Mouse (Mus musculus) liver, adult (tissue): ENCODE data around the gene Tctex1d2.

Source experiments
- GATA4 ChIP-seq: IDR thresholded peaks from 2 replicates; pipeline ENCODE4 v1.6.1; 2014; ENCODE audit warnings: mild to moderate bottlenecking, low read length; ENCODE audit not compliant: insufficient replicate concordance

The Tctex1d2 gene

DNA sequence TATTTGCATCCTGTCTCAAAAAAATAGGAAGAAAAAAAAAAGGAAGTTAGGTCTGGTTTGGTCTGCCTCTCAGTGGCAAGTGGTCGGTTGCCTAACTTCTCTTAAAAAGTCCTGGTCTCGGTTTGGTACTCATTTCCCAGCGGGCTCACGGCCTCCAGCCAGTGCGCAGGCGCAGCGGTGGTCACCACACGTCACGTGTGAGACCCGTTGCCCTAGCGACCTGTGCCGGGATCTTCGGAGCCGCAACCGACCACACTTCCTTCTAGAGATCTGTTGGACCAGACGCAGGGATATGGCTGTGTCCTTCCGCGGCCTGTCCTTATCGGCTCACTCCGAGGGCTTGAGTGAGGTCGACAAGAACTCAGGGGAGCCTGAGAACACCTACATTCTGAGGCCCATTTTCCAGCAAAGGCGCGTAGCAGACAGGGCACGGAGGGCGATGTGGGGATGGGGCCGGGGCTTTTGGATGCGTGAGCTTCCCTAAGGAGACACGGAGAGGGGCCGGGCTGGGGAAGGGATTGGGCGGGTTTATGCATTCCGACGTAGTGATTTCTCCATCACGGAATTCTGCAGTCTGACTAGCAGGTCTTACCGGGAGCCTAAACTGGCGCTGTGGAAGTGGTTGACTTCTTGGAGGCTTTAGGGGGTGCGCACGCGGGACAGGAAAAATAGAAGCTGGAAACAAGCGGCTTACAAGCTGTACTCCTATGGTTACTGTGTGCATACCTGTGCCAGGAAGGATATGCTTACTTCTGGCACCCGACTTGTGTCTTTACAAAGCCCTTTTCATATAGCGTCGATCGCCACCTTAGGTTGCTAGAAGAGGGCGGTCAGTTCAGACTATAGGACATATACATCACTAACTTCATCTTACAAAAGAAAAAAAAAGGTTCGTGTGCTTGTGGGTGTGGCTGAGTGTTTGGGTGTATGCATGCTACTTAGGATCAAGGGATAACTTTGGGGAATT is at the start of gene Tctex1d2:
TSS of gene Tctex1d2 (plus strand) at position 186 of the 967 bp plus-strand sequence.
- peak; percentile 70; the same call in 1 of the 2 replicates for TF ChIP-seq GATA4

DNA sequence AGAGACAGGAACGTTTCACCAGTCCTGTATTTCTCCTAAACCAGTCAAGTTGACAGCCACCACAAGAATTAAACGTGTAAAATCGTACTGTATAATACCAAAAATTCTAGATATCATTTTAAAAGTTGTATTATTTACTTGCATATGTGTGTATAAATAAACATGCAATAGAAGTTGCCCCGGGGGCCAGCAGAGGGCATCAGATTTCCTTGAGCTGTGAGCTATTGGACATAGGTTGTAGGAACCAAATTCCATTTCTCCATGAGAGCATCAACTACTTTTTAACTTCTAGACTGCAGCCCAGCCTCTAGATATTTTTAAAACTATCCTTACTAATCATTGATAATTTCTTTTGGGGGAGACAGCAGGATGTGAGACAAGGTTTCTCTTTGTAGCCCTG is 48.2 kb upstream of the Tctex1d2 start:
- TF ChIP-seq GATA4, result no peak

DNA sequence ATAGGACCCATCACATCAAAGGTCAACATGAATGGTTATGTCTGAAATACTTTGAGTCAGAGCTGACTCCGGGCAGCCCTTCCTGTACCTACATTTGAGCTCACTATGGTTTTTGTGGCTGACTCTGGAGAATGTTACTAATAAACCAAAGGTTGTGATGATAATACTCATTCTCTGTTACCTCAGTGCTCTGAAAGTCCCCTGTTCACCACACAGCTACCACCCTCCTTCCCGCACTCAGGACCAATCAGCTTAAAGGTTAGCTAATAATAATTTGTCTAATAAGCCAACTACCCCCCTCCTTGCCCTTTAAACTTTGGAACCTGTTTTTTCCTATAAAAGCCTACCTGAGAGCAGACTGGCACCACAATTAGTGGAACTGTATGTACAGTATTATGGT is 39.9 kb upstream of the Tctex1d2 start:
- TF ChIP-seq GATA4, result no peak

DNA sequence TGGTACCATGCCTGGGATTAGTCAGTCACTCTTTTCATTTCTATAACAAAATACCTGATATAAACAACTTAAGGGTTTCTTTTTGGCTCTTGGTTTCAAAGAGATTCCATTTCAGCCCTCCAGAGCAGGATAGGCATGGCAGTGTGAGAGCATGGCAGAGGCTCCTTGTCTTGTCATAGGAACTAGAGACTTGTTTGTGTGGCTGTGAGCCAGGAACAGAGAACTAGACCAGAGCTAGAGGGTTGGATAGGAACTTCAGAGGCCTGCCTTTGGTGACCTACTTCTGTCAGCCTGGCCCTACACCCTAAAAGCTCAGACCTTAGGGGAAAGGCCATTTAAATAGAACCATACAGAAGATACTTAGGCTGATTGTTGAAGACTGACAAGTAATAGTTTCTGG is 36.6 kb upstream of the Tctex1d2 start:
- no peak for TF ChIP-seq GATA4

DNA sequence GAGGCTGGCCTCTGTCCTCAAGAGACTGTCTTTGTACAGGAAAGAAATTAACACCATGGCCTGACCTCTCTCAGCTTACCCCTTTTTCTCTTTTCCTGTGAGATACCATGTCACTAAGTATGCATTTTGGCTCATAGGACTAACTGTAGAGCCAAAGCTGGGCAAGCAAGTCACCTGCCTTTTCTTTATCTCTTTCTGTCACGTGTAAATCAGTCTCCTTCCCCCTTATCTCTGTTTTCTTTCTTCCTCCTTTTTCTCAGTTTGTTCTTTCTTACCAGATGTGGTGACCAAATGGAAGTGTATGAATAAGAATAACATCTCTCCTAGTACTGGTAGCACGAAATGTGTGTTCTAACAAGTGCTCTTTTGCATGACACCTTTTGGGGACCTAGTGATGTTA is 34.6 kb upstream of the Tctex1d2 start:
- TF ChIP-seq GATA4, result peak; percentile 25; the same call in 1 of the 2 replicates

DNA sequence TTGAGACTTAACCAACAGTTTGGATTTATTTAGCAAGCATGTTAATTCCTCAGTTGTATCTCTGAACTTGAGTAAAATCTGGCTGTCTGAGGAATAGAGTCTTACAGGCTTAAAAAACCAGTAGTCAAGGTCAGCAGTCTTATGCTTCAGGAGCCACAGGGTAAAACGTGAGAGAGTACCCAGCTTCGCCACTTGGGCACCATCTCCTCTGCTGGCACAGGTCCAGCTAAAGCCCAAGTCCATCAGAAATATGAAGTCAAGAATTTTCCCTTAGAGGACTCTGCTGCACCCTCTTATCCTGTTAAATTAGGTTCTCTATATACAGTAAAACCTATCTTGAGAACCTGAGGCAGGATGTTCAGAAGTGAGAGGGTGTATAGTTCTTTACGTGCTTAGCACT is 32.7 kb upstream of the Tctex1d2 start:
- no peak for TF ChIP-seq GATA4

DNA sequence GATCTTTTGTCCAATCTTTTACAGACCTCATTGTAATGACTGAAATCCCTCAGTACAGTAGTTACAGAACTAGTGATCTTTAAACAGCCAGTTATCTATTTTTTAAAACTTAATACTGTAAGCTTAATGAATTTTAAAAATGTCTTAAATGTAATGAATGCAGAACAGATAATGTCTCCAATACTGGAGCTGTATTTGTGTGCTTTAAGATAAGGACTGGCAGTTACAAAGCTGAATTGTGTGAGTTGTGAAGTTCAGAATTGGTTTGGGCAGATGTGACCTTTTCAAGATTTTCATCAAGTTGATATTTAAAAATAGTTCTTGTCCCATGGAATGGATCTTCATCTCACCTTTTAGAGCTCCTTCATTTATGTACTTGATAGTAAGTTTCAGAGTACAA is 30.5 kb upstream of the Tctex1d2 start:
- no peak for TF ChIP-seq GATA4

DNA sequence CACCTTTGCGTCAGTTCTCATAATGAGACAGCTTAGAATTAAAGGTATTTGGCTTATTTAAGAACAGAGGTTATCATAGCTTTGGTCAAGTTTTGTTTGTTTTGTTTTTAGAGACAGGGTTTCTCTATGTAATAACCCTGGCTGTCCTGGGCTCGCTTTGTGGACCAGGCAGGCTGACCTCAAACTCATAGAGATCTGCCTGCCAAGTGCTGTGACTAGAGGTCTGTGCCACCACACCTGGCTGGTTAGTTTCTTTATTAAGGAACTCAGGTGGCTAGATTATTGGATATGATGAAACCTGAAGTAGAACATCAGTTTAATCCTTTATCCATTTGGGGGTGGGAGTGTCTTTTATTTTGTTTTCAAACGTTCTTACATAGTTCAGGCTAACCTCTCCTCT is 29.7 kb upstream of the Tctex1d2 start:
- TF ChIP-seq GATA4, result no peak

DNA sequence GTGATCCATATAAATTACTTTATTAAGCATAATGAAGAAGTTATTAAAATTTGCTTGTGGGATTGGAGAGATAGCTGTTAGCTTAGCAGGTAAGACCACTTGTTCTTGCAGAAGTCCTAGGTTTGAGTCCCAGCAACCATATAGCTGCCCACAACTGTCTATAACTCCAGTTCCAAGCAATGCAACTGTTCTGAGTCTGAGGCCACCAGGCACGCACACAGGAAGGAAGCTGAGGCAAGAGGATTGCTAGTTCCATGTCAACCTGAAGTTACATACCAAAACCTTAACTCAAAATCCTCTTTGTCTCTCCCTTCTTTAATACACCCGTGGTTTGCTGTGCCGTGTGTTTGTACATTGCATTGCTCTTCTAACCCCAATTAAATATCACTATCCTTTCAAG is 28.6 kb upstream of the Tctex1d2 start:
- TF ChIP-seq GATA4, result no peak

DNA sequence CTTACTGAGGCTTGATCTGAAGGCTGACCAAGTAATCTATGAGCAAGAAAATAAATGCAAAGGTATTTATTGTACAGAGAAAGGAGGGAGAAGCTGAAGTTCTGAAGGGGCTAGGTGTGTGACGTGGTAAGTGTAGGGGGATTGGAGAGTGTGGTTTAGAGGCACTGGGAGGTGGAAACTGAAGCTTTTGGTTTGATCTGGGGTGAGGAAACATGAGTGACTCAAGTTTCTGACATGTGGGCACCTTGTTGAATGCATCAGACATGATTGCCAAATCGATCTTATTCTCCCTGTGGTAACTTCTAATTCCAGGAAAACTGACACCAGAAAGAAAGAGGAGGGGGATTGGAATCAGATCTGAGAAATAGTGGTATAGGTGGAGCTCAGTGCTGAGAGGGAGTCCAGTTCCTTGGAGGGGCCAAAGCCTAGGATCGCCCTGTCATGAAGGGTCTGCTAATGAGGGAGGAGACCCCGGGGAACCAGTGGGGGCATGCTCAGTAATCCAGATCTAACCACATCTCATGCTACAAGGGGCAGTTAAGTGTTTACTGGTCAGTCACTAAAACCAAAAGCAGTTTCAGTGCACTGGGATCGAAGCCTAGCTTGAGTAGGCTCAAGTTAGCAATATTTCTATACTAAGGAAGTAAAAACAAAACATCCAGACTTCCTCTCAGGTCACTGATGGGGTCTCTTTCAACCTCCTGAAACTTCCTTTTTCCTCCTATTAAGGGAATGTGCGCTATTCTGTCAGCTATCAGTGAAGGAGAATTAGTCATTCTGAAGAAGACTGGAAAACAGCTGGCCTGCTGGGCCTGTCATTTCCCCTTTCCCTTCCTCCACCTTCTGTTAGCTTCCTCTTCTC is 23.6 kb upstream of the Tctex1d2 start:
- no peak for TF ChIP-seq GATA4

DNA sequence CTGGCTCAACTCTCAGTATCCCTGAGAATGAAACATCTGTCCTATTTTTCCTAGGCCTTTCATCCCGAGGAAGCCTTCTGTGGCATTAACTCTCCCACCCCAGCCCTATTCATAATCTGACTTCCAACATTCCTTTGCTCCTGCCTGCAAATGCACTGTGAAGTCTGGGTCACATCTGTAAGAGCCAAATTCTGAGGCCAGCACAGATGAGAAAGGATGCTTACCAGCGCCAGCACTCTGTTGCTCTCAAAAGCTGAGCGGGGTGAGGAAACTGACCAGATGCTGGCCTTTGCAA is 23.0 kb upstream of the Tctex1d2 start:
- no peak for TF ChIP-seq GATA4

DNA sequence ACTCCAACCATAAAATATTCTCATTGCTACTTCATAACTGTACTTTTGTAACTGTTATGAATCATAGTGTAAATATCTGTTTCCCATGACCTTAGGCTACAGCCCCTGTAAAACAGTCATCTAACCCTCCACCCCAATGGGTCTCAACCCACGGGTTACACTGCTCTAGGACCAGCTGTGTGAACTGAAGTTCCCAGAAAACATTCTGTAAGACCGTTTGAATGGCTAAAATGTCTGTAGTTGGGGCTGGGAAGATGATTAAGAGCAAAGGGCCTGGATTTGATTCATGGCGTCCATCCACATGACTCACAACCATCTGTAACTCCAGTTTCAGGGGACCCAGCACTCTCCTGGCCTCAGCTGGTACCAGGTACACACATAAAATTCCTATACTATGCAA is 21.3 kb upstream of the Tctex1d2 start:
- TF ChIP-seq GATA4, result no peak

DNA sequence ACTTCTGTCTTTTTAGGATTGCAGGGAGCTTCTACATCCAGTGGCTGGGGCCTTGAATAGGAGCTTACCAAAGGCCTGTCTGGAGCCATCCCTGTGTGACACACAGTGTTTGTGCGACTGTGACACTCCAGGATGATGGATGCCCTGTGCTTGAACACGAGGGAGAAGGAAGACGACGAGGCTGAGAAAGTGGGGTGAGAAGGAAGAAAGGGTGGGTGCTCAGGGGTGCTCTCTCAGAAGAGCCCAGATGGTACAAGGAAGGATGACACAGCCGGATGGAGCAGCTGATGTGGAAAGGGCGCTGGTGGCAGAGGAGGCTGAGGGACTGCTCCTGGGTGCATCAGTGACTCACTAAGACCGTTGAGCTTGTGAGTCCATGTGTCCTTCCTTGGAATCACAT is 19.2 kb upstream of the Tctex1d2 start, which contains the start of gene Tm4sf19:
TSS of gene Tm4sf19 (plus strand) at position 240 of the 400 bp plus-strand sequence.
- TF ChIP-seq GATA4, result no peak

DNA sequence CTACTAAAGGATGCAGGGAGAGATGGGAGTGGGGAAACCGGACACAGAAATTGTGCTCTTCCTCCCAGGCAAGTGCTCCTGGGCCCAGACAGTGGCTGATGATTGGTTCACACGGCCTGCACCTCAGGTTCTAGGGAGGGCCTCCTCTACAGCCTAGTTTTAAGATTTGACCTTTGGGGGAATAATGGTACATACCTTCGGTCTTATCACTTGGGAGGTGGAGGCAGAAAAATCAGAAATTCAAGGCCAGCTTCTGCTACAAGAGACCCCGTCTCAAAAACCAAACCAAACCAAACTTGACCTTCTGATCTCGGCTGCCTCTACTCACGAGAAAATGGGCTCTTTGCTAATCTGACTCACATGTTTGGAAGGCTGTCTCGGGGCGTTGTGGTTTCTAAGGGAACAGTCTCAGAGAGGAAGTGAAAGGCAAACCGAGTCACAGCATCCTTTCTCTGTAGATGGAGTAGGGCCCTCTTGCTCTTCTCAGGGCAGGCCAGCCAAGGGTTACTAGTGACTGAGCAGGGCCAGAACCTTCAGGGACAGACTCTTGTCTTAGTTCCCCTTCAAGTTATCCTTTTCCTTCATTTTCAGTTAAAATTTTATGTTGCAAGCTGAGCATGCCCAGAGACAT is 18.1 kb upstream of the Tctex1d2 start:
- TF ChIP-seq GATA4, result no peak

DNA sequence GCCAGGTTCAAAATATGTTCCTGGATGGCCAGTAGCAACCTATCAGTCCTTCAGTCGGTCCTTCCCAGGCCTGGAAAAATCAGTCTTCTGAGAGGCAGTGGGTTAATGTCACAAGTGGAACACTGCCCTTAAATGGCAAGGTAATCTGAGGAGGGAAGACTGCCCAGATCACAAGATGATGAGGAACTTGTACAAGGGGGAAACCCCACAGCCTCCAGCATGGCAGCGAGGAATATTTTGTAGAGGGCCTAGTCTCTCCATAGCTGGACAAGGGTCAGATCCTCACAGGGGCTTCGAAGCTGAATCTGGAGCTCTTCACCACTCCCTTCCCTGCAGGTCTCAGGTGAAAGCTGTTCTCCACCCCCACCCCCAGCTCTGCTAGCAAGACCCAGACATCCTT is 16.7 kb upstream of the Tctex1d2 start:
- no peak for TF ChIP-seq GATA4

DNA sequence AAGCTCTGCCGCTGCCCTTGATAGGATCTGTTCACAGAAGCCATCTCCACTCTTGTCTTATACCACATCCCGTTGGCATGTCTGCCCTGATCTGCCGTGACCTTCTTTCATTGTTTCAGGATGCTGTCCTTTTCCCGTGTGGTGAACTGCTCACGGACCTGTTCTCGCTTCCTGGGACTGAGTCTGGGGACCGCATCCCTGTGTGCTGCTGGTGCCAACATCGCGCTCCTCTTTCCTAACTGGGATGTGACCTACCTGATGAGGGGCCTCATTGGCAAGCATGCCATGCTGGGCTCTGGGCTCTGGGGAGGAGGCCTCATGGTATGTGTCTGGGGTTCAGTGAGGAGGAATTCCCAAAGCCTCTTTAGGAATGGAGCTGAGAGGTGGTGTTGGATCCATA is 13.8 kb upstream of the Tctex1d2 start:
- no peak for TF ChIP-seq GATA4

DNA sequence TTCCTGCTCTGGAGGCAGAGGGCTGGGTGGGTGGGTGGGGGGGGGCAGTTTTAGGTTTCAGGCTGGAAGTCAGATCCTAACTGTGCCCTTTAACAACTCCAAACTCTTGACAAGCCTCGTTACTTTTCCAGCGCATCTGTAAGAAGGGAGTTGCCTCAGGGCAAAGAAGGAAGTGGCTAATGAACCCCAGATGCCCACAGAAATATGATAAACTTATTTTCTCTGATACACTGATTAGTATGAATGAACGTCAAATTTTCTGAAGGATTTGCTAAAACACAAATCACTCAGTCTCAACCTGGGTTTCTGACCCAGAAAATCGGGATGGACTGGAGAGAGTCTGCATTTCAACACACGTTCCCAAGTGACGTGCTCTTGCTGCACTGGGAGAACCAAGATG is 12.8 kb upstream of the Tctex1d2 start:
- no peak for TF ChIP-seq GATA4
